Mouse (Mus musculus) embryonic facial prominence, embryonic 12.5 days (tissue): ENCODE data around the gene Rbm47. TPM values are rescaled to one million over a fixed set of nuclear protein-coding genes. Genes with fewer than 3 reads are reported as not detected.

ENCODE experiments used
- ATAC-seq: fragments of 200-750 bp; cut with Nextera tagmentation; 2 replicates; pipeline ENCODE4 v1.8.0; 2017; ENCODE audit not compliant: insufficient number of reproducible peaks, insufficient read depth, low FRiP score, low TSS enrichment
- H3K27ac ChIP-seq: fragments of 300-500 bp; sonication (generic); 2 replicates; pipeline ENCODE4 v1.5.1; 2016; ENCODE audit warnings: mild to moderate bottlenecking
- H3K27me3 ChIP-seq: fragments of 300-500 bp; sonication (generic); 2 replicates; pipeline ENCODE4 v1.6.1; 2016; ENCODE audit warnings: mild to moderate bottlenecking, moderate library complexity
- H3K36me3 ChIP-seq: fragments of 300-500 bp; sonication (generic); 2 replicates; pipeline ENCODE4 v1.6.1; 2016; ENCODE audit warnings: mild to moderate bottlenecking
- H3K4me1 ChIP-seq: fragments of 300-500 bp; sonication (generic); 2 replicates; pipeline ENCODE4 v1.6.1; 2016
- H3K4me2 ChIP-seq: fragments of 300-500 bp; sonication (generic); replicated peaks from 2 replicates; pipeline ENCODE4 v1.6.1; 2016; ENCODE audit warnings: mild to moderate bottlenecking, moderate library complexity
- H3K4me3 ChIP-seq: fragments of 300-500 bp; sonication (generic); 2 replicates; pipeline ENCODE4 v1.5.1; 2016; ENCODE audit warnings: mild to moderate bottlenecking
- H3K9ac ChIP-seq: fragments of 300-500 bp; sonication (generic); 2 replicates; pipeline ENCODE4 v1.6.1; 2016; ENCODE audit warnings: mild to moderate bottlenecking, moderate library complexity
- H3K9me3 ChIP-seq: fragments of 300-500 bp; sonication (generic); 2 replicates; pipeline ENCODE4 v1.6.1; 2016; ENCODE audit warnings: mild to moderate bottlenecking, moderate library complexity
- WGBS: fragments of 180-500 bp; shearing (Covaris S2); methylation state at CpG from one replicate; pipeline ENCODE4 v1.1.7; 2016; 5-methylcytosine and 5-hydroxymethylcytosine counted together
- polyA plus RNA-seq: library from polyadenylated mRNA; unstranded; fragments of >200 nt; fragmentation: Nextera tagmentation; extraction: Ambion mirVana; gene quantifications from 2 replicates; pipeline ENCODE4 v1.2.1, GENCODE M21; 2016

Rbm47 gene
- polyA plus RNA-seq, 1 experiment from 2014 or later, result 5.0 TPM

DNA sequence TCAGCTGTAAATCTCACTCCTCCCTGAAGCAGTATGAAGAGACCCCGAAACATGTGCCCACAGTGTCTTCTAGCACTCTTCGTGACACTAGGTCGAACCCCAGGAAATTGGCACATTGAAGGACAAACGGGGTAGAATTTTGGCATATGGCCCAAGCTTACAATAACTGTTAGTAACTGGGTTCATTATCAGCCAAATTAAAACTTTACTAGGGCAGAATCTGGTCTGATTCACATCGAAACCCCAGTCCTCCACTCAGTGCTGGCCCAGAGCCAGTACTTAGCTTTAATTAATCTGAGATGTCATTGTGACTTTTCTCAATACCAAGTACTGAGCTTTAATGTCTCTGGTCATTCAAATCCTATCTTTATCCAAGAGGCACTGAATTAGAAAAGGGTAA, 122.1 kb downstream of the Rbm47 start:
- H3K9ac ChIP-seq, result no peak overlapping the region
- no peaks in the 10 kb centered on the region for H3K9me3 ChIP-seq
- H3K36me3 ChIP-seq, result no peaks in the 10 kb centered on the region
- H3K27ac ChIP-seq, result no peak overlapping the region
- no peak overlapping the region for H3K4me2 ChIP-seq
- no peak overlapping the region for H3K4me3 ChIP-seq
- WGBS, result 89% methylated on average over 5 of the region's 5 CpGs
- H3K27me3 ChIP-seq, result no peaks in the 10 kb centered on the region
- ATAC-seq, result no peak
- H3K4me1 ChIP-seq, result peaks cover 3% of the 10 kb centered on the region; the same call in 1 of the 2 replicates

DNA sequence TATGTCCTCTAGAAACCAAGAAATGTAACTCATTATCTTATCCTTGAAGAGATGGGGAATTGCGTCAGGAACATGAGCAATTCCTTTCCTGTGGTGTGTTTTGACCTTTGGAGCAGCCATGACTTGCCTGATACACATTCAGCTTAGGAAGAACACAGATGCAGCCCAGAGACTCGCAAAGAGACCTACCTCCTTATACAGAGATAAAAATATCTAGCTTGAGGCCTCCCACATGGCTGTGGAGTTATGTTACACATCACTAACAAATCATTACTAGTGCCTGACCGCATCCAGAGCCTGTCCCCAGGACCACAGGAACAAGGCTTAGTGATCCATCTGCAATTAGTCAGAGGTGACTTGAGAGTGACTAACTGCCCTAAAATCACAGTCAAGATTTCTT, 126.6 kb downstream of the Rbm47 start:
- Histone ChIP-seq H3K4me1 (no peaks in the 10 kb centered on the region), H3K27me3 (no peaks in the 10 kb centered on the region), H3K4me3 (no peak overlapping the region), H3K27ac (no peak overlapping the region), H3K9me3 (no peaks in the 10 kb centered on the region), H3K36me3 (no peaks in the 10 kb centered on the region), H3K4me2 (no peak overlapping the region), H3K9ac (no peak overlapping the region)
- no peak for ATAC-seq
- WGBS, result 81% methylated on average over 3 of the region's 3 CpGs

DNA sequence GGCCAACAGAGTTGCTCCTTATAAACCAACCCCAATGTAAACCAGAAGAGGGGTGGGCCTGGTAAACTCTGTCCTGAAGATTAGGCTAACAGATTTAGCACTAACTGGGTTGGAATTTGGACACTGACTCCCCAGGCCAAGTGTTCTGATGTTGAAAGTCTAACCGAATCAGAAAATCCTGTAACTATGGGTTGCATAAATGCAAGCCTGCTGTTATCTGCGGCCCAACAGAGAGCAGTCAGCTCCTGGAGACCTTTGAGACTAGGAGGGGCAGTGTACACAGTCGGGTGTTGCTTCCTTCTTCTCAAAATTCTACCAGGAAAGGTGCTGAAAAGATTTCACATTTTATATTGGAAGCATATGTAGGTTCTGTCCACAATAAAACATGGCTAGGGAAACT, 129.0 kb downstream of the Rbm47 start:
- Histone ChIP-seq H3K9me3 (no peaks in the 10 kb centered on the region), H3K27me3 (no peaks in the 10 kb centered on the region), H3K9ac (no peak overlapping the region), H3K36me3 (no peaks in the 10 kb centered on the region), H3K4me1 (no peaks in the 10 kb centered on the region), H3K4me3 (no peak overlapping the region), H3K27ac (no peak overlapping the region), H3K4me2 (no peak overlapping the region)
- no peak for ATAC-seq
- 75% methylated on average over 3 of the region's 3 CpGs for WGBS

DNA sequence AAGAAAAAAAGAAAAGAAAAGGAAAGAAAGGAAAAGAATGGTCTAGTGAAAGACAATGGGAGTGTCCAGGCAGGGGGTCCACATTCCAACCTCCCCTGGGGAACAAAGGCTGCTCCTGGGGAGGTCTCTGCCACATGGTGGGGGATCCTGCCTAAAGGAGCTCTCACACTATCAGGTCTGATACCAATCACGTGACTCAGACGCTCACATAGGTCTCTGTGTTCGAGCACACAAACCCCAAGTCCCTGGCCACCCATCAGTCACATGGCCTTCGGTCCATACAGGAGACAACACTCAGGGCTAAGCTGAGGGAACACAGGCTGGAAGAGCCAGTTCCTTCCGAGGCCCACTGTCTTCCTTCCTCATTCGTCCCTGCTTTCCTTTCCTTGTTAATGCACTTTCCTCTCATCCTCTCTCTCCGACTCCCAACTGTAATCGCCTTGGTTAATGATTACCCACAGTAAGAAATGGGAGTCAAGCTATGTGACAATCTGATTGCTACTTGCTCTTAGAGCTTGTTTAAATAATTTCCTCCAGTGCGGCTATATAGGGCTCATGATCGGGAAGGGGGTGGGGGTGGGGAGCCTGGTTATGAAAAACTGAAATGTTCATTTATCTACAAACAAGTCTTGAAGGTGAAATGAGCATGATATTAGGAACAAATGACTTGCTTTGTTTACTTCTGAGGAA, 130.1 kb downstream of the Rbm47 start:
- no peaks in the 10 kb centered on the region for H3K36me3 ChIP-seq
- H3K4me1 ChIP-seq, result no peaks in the 10 kb centered on the region
- no peaks in the 10 kb centered on the region for H3K9me3 ChIP-seq
- H3K9ac ChIP-seq, result no peak overlapping the region
- WGBS, result 58% methylated on average over 10 of the region's 10 CpGs
- H3K4me2 ChIP-seq, result no peak overlapping the region
- ATAC-seq, result no peak
- no peak overlapping the region for H3K4me3 ChIP-seq
- no peak overlapping the region for H3K27ac ChIP-seq
- H3K27me3 ChIP-seq, result no peaks in the 10 kb centered on the region

DNA sequence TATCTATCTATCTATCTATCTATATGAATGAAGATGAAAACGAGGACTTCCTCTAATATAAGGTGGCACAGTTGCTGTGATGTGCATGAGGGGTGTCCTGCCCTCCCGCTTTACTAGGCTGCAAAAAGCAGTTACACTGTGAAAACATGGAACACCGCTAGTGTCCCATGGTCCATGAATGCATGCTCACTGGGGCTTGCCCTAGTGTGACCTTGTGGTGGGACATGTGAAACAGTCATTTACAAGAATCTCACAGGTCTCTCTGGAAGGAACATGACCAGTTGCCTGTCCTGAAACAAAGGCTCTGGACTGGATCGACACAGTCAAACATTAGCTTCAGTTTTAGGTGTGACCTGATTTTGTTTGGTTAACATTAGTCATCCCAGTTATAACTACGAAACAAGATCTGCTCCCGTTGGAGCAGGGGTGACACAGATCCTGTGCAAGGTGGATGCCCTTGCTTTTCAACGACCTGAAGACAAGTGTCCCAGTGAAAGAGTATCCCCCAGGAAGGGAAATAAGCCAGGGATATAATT, 132.1 kb downstream of the Rbm47 start:
- H3K9me3 ChIP-seq, result no peaks in the 10 kb centered on the region
- ATAC-seq, result no peak
- H3K4me2 ChIP-seq, result no peak overlapping the region
- 76% methylated on average over 7 of the region's 7 CpGs for WGBS
- H3K9ac ChIP-seq, result no peak overlapping the region
- no peaks in the 10 kb centered on the region; the same call in 1 of the 2 replicates for H3K4me1 ChIP-seq
- H3K36me3 ChIP-seq, result no peaks in the 10 kb centered on the region
- no peak overlapping the region for H3K4me3 ChIP-seq
- H3K27me3 ChIP-seq, result no peaks in the 10 kb centered on the region
- no peak overlapping the region for H3K27ac ChIP-seq

DNA sequence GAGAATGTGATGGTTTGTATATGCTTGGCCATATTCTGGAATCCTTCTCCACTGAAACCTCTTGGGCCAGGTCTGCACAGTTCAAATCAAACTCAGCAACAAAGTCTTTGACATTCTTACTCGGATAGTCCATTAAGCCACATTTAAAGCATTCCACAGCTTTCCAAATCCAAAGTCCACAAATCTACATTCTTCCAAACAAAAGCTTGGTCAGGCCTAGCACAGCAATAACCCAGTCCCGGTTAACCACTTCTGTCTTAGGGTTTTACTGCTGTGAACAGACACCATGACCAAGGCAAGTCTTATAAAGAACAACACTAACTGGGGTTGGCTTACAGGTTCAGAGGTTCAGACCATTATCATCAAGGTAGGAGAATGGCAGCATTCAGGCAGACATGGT, 133.1 kb downstream of the Rbm47 start:
- H3K9ac ChIP-seq, result no peak overlapping the region
- H3K4me3 ChIP-seq, result no peak overlapping the region
- no peaks in the 10 kb centered on the region; the same call in 1 of the 2 replicates for H3K4me1 ChIP-seq
- no peaks in the 10 kb centered on the region for H3K9me3 ChIP-seq
- no peaks in the 10 kb centered on the region for H3K36me3 ChIP-seq
- WGBS, result 91% methylated on average over 2 of the region's 2 CpGs
- no peak overlapping the region for H3K27ac ChIP-seq
- H3K4me2 ChIP-seq, result no peak overlapping the region
- H3K27me3 ChIP-seq, result no peaks in the 10 kb centered on the region
- no peak for ATAC-seq

DNA sequence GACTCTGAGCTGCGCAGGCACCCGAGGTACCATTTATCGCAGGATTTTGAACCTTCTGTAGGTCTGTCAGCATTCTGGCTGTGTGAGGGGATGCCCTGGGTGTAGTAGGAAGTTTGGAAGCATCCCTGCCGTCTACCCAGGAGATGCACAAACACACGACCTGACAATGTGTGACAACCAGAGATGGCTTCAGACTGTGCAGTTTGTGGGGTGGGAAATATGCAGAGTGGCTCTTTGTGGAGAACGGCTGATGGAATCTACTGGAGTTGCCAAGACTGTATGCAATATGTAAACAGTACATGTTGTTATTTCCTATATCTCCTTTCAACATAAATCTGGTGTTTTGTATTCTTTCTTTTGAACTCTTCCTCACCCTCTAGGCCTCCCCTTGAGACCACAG, 135.9 kb downstream of the Rbm47 start:
- no peak for ATAC-seq
- H3K4me3 ChIP-seq, result no peak overlapping the region
- H3K9me3 ChIP-seq, result no peaks in the 10 kb centered on the region
- no peak overlapping the region for H3K9ac ChIP-seq
- H3K27ac ChIP-seq, result no peak overlapping the region
- WGBS, result 66% methylated on average over 6 of the region's 6 CpGs
- no peaks in the 10 kb centered on the region for H3K36me3 ChIP-seq
- H3K27me3 ChIP-seq, result no peaks in the 10 kb centered on the region
- H3K4me2 ChIP-seq, result no peak overlapping the region
- H3K4me1 ChIP-seq, result peaks cover 9% of the 10 kb centered on the region; the same call in 1 of the 2 replicates

DNA sequence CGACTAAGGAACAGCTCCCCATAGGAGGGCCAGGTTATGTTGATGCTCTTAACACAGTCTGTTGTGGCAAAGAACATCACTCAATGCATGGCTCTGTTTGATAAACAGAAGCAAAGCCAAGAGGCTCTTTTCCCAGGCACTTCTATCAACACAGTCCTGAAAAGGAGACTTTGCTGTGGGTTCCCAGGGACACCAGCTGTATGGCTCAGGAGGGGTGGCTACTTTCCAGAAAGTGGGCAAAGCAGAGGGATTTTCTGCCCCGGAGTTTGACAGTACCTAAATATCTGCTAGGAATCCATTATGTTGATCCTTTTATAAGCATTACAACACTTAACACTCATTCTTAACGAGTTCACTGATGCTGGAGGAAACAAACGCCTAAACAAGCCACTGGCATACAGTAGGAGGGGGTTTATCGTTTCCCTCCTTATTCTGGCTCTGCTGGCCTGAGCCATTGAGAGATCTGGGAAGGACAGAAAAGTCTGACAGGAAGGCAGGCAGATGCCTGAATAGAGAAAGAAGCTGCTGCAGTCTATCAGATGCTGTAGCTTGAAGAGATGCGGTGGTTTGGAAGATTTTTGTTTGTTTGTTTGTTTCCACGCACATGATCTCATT, 136.4 kb downstream of the Rbm47 start:
- no peak overlapping the region for H3K4me3 ChIP-seq
- H3K27ac ChIP-seq, result no peak overlapping the region
- no peaks in the 10 kb centered on the region for H3K27me3 ChIP-seq
- no peaks in the 10 kb centered on the region for H3K9me3 ChIP-seq
- WGBS, result 45% methylated on average over 7 of the region's 7 CpGs
- no peaks in the 10 kb centered on the region for H3K36me3 ChIP-seq
- no peak for ATAC-seq
- no peak overlapping the region for H3K4me2 ChIP-seq
- no peak overlapping the region for H3K9ac ChIP-seq
- H3K4me1 ChIP-seq, result peaks cover 9% of the 10 kb centered on the region; the same call in 1 of the 2 replicates

DNA sequence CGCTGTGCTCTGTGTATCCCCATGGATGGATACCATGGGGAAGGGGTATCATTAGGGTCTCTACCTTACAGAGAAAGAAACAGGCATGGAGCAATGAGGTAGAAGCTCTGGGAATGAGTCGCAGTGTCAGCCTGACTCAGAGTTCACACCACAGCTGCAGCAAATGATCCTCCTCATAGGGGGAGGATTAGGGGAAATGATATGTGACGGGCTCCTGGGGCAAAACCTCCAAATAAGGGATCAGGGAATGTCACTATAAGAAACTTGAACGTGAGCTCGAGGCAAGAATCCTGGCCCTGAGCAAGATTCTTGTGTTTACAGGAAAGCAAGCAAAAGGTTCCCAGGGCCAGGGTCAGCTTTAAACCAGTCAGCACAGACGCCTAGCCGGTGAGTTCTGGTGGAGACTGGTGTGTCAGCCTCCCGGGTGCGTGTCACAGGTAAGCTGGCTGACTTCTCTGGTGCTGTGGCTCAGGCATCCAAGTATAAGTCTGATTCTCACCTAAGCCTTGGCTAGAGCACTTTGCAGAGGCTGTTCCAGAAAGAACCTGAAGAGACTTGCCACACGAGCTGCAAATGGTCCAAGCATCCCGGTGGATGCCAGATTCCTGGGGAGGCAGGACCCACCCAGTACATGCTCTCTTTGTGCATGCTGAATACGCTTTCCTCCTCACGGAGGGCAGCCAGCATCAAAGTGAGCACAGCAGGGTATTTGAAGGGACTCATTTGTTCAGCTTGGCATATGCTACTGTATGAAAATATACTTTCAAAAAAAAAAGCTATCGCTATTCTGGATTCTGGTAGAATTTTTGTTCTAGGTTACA, 138.3 kb downstream of the Rbm47 start:
- Histone ChIP-seq H3K4me2 (no peak overlapping the region), H3K9me3 (no peaks in the 10 kb centered on the region), H3K4me1 (peaks cover 9% of the 10 kb centered on the region; the same call in 1 of the 2 replicates), H3K27ac (no peak overlapping the region), H3K36me3 (no peaks in the 10 kb centered on the region), H3K27me3 (no peaks in the 10 kb centered on the region), H3K4me3 (no peak overlapping the region), H3K9ac (no peak overlapping the region)
- no peak for ATAC-seq
- WGBS, result 50% methylated on average over 14 of the region's 14 CpGs

DNA sequence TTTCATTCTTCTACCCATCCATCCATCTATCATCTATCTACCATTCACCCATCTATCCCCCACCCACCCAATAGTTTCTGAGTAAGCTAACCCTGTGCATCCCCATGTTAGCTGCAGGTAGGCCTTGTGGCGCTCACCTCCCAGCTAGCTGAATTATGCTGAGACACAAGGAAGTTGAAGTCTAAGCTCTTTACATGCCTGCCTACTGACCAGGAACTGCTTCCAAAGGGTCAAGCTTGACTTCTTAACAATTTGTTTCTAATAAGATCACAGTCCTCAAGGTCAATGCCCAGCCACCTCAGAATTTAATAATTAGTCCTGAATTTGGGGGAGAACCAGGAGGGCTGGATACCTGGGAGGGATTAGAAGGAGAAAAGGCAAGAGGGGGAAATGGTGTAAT, 140.1 kb downstream of the Rbm47 start:
- H3K27ac ChIP-seq, result no peak overlapping the region
- WGBS, result 97% methylated on average over 1 of the region's 1 CpGs
- no peaks in the 10 kb centered on the region for H3K9me3 ChIP-seq
- no peak overlapping the region for H3K9ac ChIP-seq
- no peaks in the 10 kb centered on the region for H3K27me3 ChIP-seq
- H3K4me2 ChIP-seq, result no peak overlapping the region
- H3K4me3 ChIP-seq, result no peak overlapping the region
- no peaks in the 10 kb centered on the region for H3K36me3 ChIP-seq
- no peak for ATAC-seq
- H3K4me1 ChIP-seq, result peaks cover 9% of the 10 kb centered on the region; the same call in 1 of the 2 replicates

DNA sequence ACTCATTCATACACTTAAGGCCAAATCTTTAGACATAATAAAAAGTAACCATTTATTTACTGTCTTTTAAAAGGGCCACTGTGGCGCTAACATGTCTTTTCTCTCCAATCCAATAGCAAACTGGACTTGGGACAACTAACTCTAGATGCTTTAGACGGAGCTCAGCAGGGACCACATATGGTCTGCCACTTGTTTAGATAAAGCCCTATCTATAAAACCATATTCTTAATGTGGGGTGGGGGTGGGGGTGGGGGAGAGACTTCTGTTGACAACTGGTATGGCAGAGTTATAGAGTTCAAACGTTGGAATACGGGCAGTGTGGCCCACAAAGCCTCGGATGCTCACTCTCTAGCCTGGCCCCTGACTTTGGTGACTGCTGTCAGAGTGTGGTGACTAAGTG, 141.2 kb downstream of the Rbm47 start:
- H3K27ac ChIP-seq, result no peak overlapping the region
- no peak for ATAC-seq
- H3K4me1 ChIP-seq, result peaks cover 9% of the 10 kb centered on the region; the same call in 1 of the 2 replicates
- no peaks in the 10 kb centered on the region for H3K27me3 ChIP-seq
- H3K9ac ChIP-seq, result no peak overlapping the region
- WGBS, result 80% methylated on average over 5 of the region's 5 CpGs
- H3K36me3 ChIP-seq, result peaks cover 4% of the 10 kb centered on the region
- no peak overlapping the region for H3K4me3 ChIP-seq
- peaks cover 5% of the 10 kb centered on the region; the same call in 1 of the 2 replicates for H3K9me3 ChIP-seq
- no peak overlapping the region for H3K4me2 ChIP-seq
